Mouse (Mus musculus): Measurements from ENCODE around the gene Wdr38.
"Not testable (repeated sequence)": the region's sequence is repeated elsewhere in the genome, so short reads cannot be mapped to it uniquely, and the experiment has no call there.

Wdr38 gene

DNA sequence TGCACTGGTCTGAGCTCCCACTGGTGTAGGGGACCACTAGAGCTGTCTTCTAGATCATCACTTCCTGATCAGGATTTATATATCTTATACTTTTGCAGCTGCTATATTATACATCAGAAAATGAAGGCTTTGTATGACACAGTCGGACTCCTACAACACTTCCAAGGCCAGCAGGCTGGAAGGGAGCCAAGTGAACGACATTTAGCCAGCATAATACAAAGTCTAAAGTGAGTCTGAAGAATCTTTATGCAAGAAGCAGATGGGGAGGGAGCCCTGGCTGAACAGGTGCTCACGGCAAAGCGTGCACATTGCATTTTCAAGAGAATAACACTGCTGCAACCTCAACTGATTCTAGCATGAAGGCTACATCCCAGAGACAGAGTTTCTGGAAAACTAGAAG is 4.8 kb upstream of the Wdr38 start:
- DNase-seq (ENCODE audit: low spot score), result no peak

DNA sequence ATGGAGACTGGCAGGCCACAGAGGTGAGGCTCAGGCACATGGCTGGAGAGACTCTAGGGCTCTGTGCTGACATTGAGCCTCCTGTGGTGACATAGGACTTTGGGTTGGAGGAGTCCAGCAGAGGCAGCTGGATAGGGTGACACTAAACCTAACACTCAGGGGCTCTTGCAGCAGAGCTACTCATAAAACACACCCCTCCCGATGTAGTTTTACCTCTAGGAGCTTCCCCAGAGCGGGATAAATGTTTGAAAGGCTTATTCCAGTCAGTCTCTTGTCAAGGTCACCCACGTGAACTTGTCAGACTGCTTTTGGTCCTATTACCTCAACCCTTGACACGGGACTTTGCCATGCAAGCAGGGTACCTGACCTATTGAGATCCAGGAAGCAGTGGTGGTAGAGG is 2.1 kb downstream of the Wdr38 start:
- DNase-seq (ENCODE audit: low spot score), result no peak

DNA sequence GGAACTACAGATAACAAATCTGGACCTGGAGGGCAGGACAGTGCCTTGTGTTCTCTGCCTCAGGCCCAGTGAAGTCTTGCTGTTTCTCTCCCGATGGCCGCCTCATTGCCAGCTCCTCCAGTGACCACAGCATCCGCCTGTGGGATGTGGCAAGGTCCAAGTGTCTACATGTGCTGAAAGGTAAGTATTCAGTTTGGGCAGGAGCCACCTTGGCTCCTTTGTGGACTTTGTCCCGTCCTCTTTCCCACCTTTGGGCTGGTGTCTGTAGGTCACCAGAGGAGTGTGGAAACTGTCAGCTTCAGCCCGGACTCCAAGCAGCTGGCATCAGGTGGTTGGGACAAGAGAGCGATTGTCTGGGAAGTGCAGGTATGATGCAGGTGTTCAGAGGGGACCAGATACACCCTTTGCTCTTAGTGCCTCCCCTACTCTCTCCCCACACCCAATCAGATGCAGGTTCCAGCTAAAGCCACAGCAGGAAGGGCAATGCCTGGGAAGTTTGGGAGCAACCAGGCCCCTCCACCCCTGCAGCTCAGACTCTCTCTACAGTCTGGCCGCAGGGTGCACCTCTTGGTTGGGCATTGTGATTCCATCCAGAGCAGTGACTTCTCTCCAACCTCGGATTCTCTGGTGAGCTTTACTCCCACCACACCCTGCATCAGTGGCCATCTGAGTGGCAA is 2.8 kb downstream of the Wdr38 start:
- DNase-seq (ENCODE audit: low spot score), result no peak

DNA sequence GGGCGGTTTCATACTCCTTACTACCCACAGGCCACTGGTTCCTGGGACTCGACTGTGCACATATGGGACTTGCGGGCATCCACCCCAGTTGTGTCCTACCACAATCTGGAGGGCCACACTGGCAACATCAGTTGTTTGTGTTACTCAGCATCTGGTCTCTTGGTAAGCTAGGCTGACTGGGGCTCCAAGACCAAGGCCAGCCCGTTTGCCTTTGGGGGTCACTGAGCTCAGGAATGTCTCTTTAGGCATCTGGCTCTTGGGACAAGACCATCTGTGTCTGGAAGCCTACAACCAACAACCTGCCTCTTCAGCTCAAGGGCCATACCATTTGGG is 3.3 kb downstream of the Wdr38 start:
- DNase-seq (ENCODE audit: low spot score), result no peak

DNA sequence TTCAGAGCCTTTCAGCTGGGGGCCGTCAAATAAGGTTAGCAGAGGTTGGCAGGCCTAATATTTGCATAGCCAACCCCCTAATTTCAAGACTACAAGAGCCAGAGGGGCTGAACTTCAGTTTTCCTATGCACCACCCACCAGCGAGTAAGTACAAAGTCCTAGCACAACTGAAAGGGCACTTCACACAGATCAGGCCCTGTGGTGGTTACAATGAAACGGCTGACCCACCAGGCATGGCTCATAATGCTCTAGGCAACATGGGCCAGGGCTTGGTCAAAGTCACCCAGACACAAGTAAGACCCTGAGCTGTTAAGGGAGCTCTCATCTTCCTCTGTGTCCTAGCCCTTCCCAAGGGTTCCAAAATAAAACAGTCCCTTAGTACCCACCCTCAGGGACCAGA is 4.6 kb downstream of the Wdr38 start:
- DNase-seq (ENCODE audit: low spot score), result no peak

DNA sequence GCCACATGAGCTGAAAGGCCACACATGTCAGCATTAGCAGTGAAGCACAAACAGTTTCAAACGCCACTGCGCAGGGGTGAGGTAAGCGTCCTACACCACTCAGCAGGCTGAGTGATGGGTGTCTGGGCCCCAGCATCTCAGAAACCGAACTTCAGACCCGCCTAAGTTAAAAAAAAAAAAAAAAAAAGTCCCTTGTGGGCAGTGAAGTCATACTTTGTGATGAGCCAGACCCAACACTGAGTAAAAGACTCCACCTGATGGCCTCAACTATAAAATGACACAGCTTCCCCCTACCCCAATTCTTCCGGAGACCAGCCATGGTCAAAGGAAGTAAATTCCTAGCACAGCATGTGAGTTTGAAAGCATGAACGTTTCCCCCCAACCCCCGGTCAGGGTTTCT is 5.8 kb downstream of the Wdr38 start:
- DNase-seq (ENCODE audit: low spot score), result no peak

DNA sequence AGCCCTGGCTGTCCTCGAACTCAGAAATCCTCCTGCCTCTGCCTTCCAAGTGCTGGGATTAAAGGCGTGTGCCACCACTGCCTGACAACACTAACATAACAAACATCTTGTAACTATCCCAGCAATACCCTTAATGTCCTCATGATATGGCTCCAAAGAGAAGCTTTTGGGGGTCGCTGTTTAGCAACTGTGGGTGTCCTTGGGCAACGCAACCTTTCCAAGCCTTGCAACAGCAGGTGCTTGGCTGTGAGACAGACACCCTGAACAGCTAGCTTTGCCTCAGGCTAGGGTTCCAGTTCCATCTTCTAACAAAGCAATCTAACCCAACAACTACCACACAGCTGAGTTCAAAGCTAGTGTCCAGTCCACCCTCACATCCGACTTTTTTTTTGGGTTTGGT is 6.2 kb downstream of the Wdr38 start:
- no peak for DNase-seq (ENCODE audit: low spot score)

DNA sequence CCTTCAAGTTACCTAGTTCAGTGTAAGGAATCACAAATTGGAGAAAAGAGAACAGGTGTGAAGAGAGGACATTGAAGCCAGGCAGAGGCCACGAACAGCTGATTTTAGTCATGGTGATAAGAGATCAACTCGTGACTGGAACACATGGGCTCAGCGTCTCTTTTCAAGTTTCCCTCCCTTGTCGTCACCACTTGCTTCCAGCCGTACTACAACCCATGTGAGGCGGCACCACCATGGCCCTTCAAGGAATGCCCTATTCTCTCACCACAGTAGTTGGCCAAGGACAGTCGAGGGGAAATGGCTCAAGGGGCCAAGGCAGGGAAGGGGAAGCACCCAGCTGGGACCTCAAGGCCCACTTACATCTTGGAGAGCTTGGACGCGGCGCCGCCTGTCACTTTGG is 7.1 kb downstream of the Wdr38 start:
- no peak for DNase-seq (ENCODE audit: low spot score)

DNA sequence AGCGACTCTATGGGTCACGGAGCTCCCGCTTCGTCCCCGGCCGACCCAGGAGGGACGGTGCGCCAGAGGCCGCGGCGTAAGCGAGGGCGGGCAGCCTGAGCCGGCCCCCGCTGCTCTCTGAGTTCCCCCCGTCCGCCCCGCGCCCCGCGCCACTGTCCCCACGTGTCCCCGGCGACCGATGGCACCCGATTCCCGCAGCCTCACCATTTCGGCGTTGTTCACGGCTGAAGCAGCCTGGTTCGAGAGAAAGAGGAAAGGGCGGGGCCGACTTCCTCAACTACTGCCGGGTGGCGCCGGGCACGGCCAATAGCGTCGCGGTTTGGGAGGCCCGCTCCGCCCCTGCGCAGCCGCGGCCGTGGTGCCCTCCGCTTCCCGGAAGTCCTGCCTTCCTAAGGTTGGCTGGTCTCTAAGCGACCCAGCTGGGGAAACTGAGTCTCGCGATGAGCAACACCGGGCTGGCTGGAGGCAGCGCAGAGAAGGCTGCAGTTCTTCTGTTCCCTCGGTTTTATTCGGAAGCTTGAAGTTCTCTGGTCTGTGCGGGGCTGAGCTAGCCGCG is 7.7 kb downstream of the Wdr38 start, which contains the start of gene Arpc5l:
Arpc5l (plus strand) TSS at position 469 of the 556 bp plus-strand sequence.
- peak; percentile 91 for DNase-seq (ENCODE audit: low spot score)

DNA sequence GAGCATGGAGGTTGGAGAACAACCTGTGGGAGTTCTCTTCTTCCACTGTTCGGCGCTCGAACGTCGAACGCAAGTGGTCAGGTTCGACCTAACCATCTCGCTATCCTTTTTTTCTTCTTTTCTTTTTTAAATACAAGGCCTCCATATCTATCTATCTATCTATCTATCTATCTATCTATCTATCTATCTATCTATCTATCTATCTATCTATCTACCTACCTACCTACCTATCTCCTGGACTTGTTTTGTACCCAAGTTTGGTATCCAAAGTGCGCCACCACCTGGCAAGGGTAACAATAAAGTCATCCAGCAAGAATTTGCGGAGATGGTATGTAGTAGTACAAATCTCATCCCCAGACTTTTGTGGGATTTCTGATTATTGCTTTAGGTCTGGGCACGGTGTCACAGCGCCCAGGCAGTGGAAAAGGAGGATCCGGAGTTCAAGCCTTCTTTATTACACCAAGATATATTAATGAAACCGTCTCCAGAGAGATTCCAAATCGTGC is 8.4 kb downstream of the Wdr38 start, which contains the start of gene Rpl35:
Rpl35 (minus strand) TSS at position 51 of the 506 bp plus-strand sequence.
- DNase-seq (ENCODE audit: low spot score), result no peak

DNA sequence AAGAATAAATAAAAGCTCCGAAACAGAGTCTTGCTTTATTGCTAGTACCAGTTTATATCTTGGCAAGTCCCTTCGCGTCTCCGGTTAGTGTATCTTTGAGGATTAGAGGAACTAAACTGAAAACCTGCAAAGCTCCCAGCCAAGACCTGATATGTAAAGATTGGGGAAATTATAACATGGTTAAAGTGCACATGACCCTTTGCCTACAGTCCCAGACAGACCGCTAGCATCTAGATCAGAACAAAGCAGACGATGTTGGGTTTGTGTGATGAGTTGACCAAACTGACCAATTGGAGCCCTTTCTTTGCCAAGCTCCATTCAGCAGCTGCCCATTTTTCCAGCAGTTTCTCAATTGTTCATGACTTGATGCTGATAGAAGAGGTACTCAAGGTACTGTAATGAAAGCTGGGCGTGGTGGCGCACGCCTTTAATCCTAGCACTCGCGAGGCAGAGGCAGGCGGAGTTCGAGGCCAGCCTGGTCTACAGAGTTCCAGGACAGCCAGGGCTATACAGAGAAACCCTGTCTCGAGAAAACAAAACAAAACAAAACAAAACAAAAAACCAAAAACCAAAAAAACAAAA is 9.0 kb downstream of the Wdr38 start:
- no peak for DNase-seq (ENCODE audit: low spot score)

DNA sequence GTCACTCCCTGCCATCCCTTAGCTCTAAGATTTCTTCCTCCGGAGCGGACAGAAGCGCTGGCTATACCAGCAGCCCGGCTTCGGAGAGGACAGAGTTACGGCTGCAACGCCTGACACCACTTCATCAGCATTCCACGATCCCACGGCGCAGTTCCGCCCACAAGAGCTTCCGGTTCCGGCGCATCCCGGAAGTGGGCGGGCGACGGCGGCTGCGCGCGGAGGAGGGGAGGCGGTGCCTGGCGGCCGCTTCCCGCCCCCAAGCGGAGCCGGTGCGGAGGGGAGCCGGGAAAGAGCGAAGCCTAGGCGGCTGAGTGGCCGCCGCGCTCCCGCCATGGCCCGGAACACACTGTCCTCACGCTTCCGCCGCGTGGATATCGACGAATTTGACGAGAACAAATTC is 10.6 kb downstream of the Wdr38 start:
- DNase-seq (ENCODE audit: low spot score), result peak; percentile 94

DNA sequence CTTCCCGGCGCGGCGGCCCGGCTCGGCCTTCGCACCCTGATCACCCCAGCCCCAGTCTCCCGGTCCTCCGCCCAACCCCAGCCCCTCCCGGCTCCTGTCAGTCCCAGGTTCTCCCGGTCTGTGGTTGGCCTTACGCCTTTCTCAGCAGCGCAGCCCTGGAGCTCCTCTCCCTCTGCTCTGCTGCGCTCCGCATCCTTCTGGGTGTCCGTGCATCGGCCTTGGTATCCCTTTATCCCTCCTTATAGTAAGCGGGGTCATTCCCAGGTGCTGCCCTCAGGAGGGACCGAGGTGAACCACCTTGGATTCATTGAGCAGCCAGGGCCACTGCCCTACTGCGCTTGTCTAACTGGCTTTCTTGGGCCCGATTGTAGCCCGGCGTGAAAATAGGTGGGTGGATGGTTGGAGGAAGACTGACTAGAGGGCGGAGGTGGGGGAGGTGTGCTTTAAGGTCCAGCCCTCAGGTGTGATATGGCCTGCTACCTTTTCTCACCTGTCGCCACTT is 11.1 kb downstream of the Wdr38 start:
- no peak for DNase-seq (ENCODE audit: low spot score)

DNA sequence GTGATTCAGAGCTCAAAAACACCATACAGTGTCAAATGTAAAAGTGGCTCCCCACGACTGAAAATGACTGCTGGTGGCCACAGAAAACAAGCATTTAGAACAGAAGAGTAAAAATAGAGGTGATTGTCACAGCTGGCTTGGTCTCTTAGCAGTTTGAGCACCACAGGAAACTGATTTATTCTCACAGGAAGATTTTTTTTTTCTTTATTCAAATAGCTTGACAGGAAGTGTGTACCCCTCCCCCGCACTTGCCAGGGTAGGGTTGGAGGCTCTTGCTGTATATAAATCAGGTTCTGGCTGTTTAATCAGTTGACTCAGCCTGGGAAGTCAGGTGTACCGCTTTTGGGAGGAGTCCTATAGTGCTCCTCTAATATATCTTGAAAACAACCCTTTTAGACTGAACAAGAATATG is 11.7 kb downstream of the Wdr38 start:
- no peak for DNase-seq (ENCODE audit: low spot score)

DNA sequence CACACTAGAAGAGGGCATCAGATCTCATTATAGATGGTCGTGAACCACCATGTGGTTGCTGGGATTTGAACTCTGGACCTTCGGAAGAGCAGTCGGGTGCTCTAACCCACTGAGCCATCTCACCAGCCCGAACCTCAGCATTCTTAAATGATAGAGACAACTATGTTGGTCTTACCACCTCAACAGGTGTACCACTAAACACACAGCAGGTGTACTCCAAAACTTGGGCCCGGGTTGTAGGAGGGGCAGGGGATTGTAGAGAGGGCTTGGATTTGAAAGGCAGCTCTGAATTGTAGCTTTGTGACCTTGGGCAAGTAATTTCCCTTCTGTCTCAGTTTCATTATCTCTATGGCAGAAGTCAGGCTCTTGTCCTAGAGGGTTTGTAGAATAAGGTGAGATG is 12.9 kb downstream of the Wdr38 start:
- DNase-seq (ENCODE audit: low spot score), result not testable (repeated sequence)

DNA sequence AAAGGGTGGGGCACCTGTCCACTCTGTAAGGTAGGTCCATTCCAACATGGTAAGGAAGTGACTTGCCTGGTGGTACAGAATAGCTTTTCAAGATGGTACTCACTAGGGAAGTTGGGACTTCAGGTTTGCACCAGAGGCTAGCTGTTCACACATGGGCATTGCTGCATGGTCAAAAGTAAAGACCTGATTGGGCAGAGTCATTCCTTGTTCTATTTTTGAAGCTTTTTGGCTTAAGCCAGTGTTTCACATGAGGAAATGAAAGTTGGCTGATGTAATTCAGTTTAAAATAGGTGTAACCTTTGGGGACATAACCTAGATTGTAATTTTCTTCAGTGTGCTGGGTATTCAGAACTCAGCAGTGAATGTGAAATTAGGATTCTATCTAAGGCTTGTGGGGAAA is 14.0 kb downstream of the Wdr38 start:
- DNase-seq (ENCODE audit: low spot score), result no peak

DNA sequence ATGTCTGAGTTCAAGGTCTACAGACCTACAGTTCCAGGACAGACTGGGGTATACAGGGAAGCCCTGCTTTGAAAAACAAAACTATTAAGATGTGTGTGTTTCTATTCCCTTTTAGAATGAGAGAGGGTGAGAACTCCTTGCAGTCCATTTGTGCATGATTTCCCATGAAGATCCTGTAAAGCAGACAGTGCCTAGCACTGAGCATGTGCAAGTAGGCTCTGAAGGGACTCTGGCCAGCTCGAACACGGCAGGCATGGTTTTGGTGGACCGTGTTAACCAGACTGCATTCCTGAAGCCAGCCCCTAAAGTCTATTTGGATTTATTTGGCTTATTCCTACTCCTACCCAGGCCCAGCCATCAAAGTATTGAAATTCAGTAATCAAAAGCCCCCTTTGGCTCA is 14.7 kb downstream of the Wdr38 start:
- DNase-seq (ENCODE audit: low spot score), result no peak

DNA sequence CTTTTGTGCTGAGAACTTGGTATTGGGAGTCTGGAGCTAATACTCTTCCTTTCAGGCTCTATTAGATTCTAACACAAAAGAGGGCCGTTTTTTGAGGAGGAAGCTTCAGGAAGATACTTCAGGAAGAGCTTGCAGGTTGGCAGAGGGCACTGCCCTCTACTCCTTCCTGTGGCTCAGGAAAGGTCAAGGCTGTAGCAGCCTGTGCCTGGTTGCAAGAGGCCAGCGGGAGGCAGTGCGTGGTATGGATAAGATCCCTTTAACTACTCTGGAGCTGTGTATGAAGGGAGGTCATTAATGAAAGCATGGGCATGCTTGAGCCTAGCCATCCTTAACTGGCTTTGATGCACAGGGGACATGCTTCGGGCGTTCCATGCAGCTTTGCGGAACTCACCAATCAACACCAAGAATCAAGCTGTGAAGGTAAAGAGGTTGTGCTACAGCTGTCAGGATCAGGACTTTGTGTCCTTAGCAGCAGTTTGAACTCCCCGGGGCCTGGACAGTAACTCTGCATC is 15.5 kb downstream of the Wdr38 start:
- no peak for DNase-seq (ENCODE audit: low spot score)

DNA sequence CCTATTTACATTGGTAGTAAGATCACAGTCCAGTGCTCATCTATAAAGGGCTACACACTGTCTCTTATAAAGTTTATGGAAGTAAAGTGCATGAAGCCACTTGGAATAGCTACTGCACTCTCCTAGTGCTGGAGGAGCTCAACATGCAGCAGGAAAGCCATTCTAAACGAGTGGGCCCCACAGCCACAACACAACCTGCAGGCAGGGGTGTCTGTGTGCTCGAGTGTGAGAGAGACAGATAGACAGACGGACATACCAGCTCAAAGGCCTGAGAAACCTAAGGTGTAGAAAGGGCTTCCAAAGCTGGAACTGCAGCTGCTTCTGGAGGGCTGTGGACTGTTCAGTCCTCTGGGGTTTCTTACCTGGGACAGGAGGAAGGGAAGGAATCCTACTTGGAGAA is 19.3 kb downstream of the Wdr38 start:
- no peak for DNase-seq (ENCODE audit: low spot score)

DNA sequence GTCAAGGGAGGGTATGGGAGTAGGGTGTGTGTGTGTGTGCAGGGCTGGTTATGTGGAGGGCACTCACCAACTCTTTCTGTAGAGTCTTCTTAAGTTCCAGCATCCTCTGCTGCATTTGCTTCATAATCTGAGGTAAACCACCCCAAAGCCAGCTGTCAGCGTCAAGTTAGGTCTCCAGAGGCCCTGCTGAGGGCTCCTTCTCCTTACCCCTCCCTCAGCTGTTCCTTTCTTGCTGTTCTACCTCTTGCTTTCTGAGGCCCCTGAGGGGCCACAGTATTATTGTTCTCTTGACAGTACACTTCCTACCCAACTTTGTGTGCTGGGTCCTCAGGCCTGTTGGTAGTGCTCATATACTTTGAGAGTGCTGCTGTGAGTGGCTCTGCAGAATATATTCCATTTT is 22.7 kb downstream of the Wdr38 start:
- DNase-seq (ENCODE audit: low spot score), result no peak

DNA sequence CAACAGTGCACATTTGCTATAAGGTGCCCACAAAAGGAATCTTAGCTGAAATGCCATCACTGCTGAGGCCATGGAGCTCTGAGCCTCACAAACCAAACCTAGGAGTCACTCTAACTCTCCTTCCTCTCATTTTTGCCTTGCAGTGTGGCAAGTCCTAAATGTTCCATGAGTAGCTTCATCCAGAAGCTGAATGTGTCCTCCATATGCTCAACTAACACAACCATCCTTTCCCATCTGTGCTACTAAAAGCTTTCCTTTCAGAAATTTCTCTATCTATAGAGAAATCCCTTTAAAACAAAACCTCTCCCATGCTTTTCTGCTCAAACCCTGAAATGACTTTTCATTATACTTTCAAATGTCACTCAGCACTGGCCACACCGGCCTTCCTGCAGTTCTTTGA is 34.3 kb downstream of the Wdr38 start:
- DNase-seq (ENCODE audit: low spot score), result no peak

DNA sequence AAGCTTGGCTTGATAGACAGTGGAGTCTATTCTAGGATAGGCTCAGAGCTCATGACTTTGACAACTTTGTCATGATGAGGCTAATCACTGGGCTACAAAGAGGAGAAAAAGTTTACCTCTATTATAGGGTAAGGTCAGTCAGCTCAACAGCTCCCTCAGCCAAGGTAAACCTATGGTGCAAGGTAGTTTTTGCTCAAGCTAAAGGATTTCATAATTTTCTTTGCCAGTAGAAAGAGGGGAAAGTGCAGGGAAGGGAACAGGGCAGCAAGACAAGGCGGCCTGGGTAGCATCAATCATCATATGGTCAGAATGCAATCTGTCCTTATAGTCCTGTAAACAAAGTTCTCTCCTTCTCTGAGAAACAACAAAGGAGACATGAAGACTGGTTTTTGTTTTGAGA is 42.9 kb downstream of the Wdr38 start:
- DNase-seq (ENCODE audit: low spot score), result no peak

DNA sequence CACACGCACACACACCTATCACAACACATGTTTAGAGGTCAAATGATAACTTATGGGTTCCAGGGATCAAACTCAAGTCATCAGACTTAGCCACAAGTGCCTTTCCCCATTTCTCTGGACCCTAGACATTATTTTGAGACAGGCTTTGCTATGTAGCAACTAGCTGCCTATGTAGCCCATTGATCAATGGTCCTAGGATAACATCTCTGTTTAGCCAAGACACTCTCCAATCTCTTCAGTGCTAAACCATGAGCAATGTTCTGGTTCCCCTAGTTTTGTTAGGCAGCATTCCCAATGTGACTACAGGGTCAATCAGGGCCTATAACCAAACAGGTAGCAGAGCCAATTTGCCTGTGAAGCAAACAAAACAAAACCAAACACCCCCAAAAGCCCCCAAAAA is 51.2 kb downstream of the Wdr38 start:
- no peak for DNase-seq (ENCODE audit: low spot score)
